Mouse (Mus musculus): ENCODE measurements around the gene Zbtb22. TPM values are rescaled to one million over a fixed set of nuclear protein-coding genes. Genes with fewer than 3 reads are reported as not detected.

The Zbtb22 gene
- polyA plus RNA-seq, 1 experiment = 14.8 TPM

- no peak overlapping the region for H3K9ac ChIP-seq (ENCODE audit: low read depth, poor library complexity, severe bottlenecking)
- H3K4me1 ChIP-seq (ENCODE audit: control insufficient read depth, insufficient read depth, low read length) = peaks cover 2% of the 10 kb centered on the region
- no peaks in the 10 kb centered on the region for H3K27me3 ChIP-seq (ENCODE audit: control insufficient read depth, insufficient read depth, low read length, poor library complexity, severe bottlenecking)
- no peak overlapping the region for H3K27ac ChIP-seq (ENCODE audit: insufficient read depth, low read length)
- peaks cover 6% of the 10 kb centered on the region; the same call in 1 of the 2 replicates for H3K36me3 ChIP-seq (ENCODE audit: control insufficient read depth, insufficient read depth, low read length, poor library complexity, severe bottlenecking)
- TF ChIP-seq EP300 (IDR thresholded peaks at IDR 0.05; ENCODE audit: insufficient read depth, low read depth, low read length) = no peak
- TF ChIP-seq CTCF (IDR thresholded peaks at IDR 0.05; ENCODE audit: low read depth, low read length) = no peak
- no peak for TF ChIP-seq POLR2A (IDR thresholded peaks at IDR 0.05; ENCODE audit: insufficient read depth, low read length)
- H3K9me3 ChIP-seq (replicated peaks; ENCODE audit: control insufficient read depth, insufficient read depth, low read length, poor library complexity, severe bottlenecking) = no peaks in the 10 kb centered on the region
- no peak overlapping the region for H3K4me3 ChIP-seq (ENCODE audit: low read depth, low read length)
These were observed 19.8 kb downstream of the Zbtb22 start for GRCm38 (mm10) chr17:33935422-33936055.

- Histone ChIP-seq H3K4me3 (ENCODE audit: low read depth, low read length) (no peak overlapping the region), H3K27me3 (ENCODE audit: control insufficient read depth, insufficient read depth, low read length, poor library complexity, severe bottlenecking) (no peaks in the 10 kb centered on the region), H3K36me3 (ENCODE audit: control insufficient read depth, insufficient read depth, low read length, poor library complexity, severe bottlenecking) (peaks cover 6% of the 10 kb centered on the region; the same call in 1 of the 2 replicates), H3K9me3 (replicated peaks; ENCODE audit: control insufficient read depth, insufficient read depth, low read length, poor library complexity, severe bottlenecking) (no peaks in the 10 kb centered on the region), H3K4me1 (ENCODE audit: control insufficient read depth, insufficient read depth, low read length) (peaks cover 2% of the 10 kb centered on the region), H3K27ac (ENCODE audit: insufficient read depth, low read length) (no peak overlapping the region), H3K9ac (ENCODE audit: low read depth, poor library complexity, severe bottlenecking) (no peak overlapping the region)
- no peak for TF ChIP-seq POLR2A (IDR thresholded peaks at IDR 0.05; ENCODE audit: insufficient read depth, low read length)
- no peak for TF ChIP-seq CTCF (IDR thresholded peaks at IDR 0.05; ENCODE audit: low read depth, low read length)
- TF ChIP-seq EP300 (IDR thresholded peaks at IDR 0.05; ENCODE audit: insufficient read depth, low read depth, low read length) = no peak
These were observed 21.3 kb downstream of the Zbtb22 start for GRCm38 (mm10) chr17:33936993-33937392.

- TF ChIP-seq POLR2A (IDR thresholded peaks at IDR 0.05; ENCODE audit: insufficient read depth, low read length) (no peak), CTCF (IDR thresholded peaks at IDR 0.05; ENCODE audit: low read depth, low read length) (no peak), EP300 (IDR thresholded peaks at IDR 0.05; ENCODE audit: insufficient read depth, low read depth, low read length) (no peak)
- H3K36me3 ChIP-seq (ENCODE audit: control insufficient read depth, insufficient read depth, low read length, poor library complexity, severe bottlenecking) = peaks cover 13% of the 10 kb centered on the region
- H3K27ac ChIP-seq (ENCODE audit: insufficient read depth, low read length) = no peak overlapping the region
- no peaks in the 10 kb centered on the region for H3K27me3 ChIP-seq (ENCODE audit: control insufficient read depth, insufficient read depth, low read length, poor library complexity, severe bottlenecking)
- peak overlapping the region; percentile 91; the same call in 1 of the 2 replicates for H3K4me3 ChIP-seq (ENCODE audit: low read depth, low read length)
- no peaks in the 10 kb centered on the region for H3K9me3 ChIP-seq (replicated peaks; ENCODE audit: control insufficient read depth, insufficient read depth, low read length, poor library complexity, severe bottlenecking)
- H3K9ac ChIP-seq (ENCODE audit: low read depth, poor library complexity, severe bottlenecking) = peak overlapping the region; percentile 77; the same call in 1 of the 2 replicates
- peaks cover 1% of the 10 kb centered on the region for H3K4me1 ChIP-seq (ENCODE audit: control insufficient read depth, insufficient read depth, low read length)
These were observed 23.1 kb downstream of the Zbtb22 start for GRCm38 (mm10) chr17:33938783-33939182.

- H3K4me3 ChIP-seq (ENCODE audit: low read depth, low read length) = peak within 1 kb of the TSS; percentile 91
- no peak for TF ChIP-seq POLR2A (IDR thresholded peaks at IDR 0.05; ENCODE audit: insufficient read depth, low read length)
- no peak for TF ChIP-seq EP300 (IDR thresholded peaks at IDR 0.05; ENCODE audit: insufficient read depth, low read depth, low read length)
- no peak for TF ChIP-seq CTCF (IDR thresholded peaks at IDR 0.05; ENCODE audit: low read depth, low read length)
- H3K27me3 ChIP-seq (ENCODE audit: control insufficient read depth, insufficient read depth, low read length, poor library complexity, severe bottlenecking) = no peaks in the 10 kb centered on the region
- H3K4me1 ChIP-seq (ENCODE audit: control insufficient read depth, insufficient read depth, low read length) = no peaks in the 10 kb centered on the region
- no peak within 1 kb of the TSS for H3K27ac ChIP-seq (ENCODE audit: insufficient read depth, low read length)
- peaks cover 13% of the 10 kb centered on the region for H3K36me3 ChIP-seq (ENCODE audit: control insufficient read depth, insufficient read depth, low read length, poor library complexity, severe bottlenecking)
- peak within 1 kb of the TSS; percentile 77 for H3K9ac ChIP-seq (ENCODE audit: low read depth, poor library complexity, severe bottlenecking)
- no peaks in the 10 kb centered on the region for H3K9me3 ChIP-seq (replicated peaks; ENCODE audit: control insufficient read depth, insufficient read depth, low read length, poor library complexity, severe bottlenecking)
These were observed 24.6 kb downstream of the Zbtb22 start, which contains the start of the genes Pfdn6 and Wdr46 for GRCm38 (mm10) chr17:33940206-33940805. Pfdn6 (minus strand) TSS chr17:33940343. Wdr46 (plus strand) TSS chr17:33940660.

- Histone ChIP-seq H3K36me3 (ENCODE audit: control insufficient read depth, insufficient read depth, low read length, poor library complexity, severe bottlenecking) (peaks cover 13% of the 10 kb centered on the region), H3K9me3 (replicated peaks; ENCODE audit: control insufficient read depth, insufficient read depth, low read length, poor library complexity, severe bottlenecking) (no peaks in the 10 kb centered on the region), H3K4me1 (ENCODE audit: control insufficient read depth, insufficient read depth, low read length) (no peaks in the 10 kb centered on the region), H3K9ac (ENCODE audit: low read depth, poor library complexity, severe bottlenecking) (peak overlapping the region; percentile 77), H3K27ac (ENCODE audit: insufficient read depth, low read length) (no peak overlapping the region), H3K27me3 (ENCODE audit: control insufficient read depth, insufficient read depth, low read length, poor library complexity, severe bottlenecking) (no peaks in the 10 kb centered on the region), H3K4me3 (ENCODE audit: low read depth, low read length) (peak overlapping the region; percentile 91)
- TF ChIP-seq EP300 (IDR thresholded peaks at IDR 0.05; ENCODE audit: insufficient read depth, low read depth, low read length) (no peak), CTCF (IDR thresholded peaks at IDR 0.05; ENCODE audit: low read depth, low read length) (no peak), POLR2A (IDR thresholded peaks at IDR 0.05; ENCODE audit: insufficient read depth, low read length) (no peak)
These were observed 25.3 kb downstream of the Zbtb22 start for GRCm38 (mm10) chr17:33940981-33941380.

GRCm38 (mm10) chr17:33941381-33941780 is 25.7 kb downstream of the Zbtb22 start:
- H3K27ac ChIP-seq (ENCODE audit: insufficient read depth, low read length) = no peak overlapping the region
- H3K9ac ChIP-seq (ENCODE audit: low read depth, poor library complexity, severe bottlenecking) = peak overlapping the region; percentile 77
- no peaks in the 10 kb centered on the region for H3K9me3 ChIP-seq (replicated peaks; ENCODE audit: control insufficient read depth, insufficient read depth, low read length, poor library complexity, severe bottlenecking)
- peaks cover 13% of the 10 kb centered on the region for H3K36me3 ChIP-seq (ENCODE audit: control insufficient read depth, insufficient read depth, low read length, poor library complexity, severe bottlenecking)
- no peaks in the 10 kb centered on the region for H3K4me1 ChIP-seq (ENCODE audit: control insufficient read depth, insufficient read depth, low read length)
- peak overlapping the region; percentile 91 for H3K4me3 ChIP-seq (ENCODE audit: low read depth, low read length)
- TF ChIP-seq CTCF (IDR thresholded peaks at IDR 0.05; ENCODE audit: low read depth, low read length) (no peak), POLR2A (IDR thresholded peaks at IDR 0.05; ENCODE audit: insufficient read depth, low read length) (no peak), EP300 (IDR thresholded peaks at IDR 0.05; ENCODE audit: insufficient read depth, low read depth, low read length) (no peak)
- H3K27me3 ChIP-seq (ENCODE audit: control insufficient read depth, insufficient read depth, low read length, poor library complexity, severe bottlenecking) = no peaks in the 10 kb centered on the region
